Mouse (Mus musculus) frontal cortex, adult (tissue): Measurements from ENCODE around the gene Rftn1.

Source experiments
- ATAC-seq: cut with Nextera tagmentation; 2 replicates; pipeline ENCODE4 v1.9.2; 2017; ENCODE audit warnings: mild to moderate bottlenecking, moderate library complexity, mixed read lengths; ENCODE audit not compliant: low TSS enrichment

The Rftn1 gene

DNA sequence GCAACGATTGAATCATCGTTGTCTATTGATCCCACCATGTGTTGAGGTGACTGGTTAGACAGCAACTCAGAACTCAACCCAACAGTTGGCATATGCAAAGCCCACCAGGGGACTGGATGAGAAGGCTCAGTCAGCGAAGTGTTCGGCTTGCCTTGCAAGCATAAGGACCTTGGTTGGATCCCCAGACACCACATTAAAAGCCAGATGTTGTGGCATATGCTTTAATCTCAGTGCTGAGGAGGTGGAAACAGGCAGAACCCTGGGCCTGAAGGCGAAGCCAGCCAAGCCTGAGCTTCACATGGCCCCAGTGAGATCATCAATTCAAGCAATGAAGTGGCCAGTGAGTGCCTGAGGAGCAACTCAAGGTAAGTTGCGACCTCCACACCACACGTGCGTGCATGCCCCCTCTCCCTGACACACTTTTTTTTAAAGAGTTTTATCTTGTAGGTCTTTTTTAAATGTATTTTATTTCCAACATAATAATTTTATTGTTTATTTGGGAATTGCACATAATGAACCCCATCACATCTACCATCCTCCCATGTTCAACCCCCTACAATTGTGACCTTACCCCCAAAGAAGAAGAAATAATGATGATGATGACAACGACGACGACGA, 11.5 kb upstream of the Rftn1 start:
- ATAC-seq, result no peak

GRCm38 (mm10) chr17:50199075-50199850, 8.8 kb upstream of the Rftn1 start:
- no peak for ATAC-seq

DNA sequence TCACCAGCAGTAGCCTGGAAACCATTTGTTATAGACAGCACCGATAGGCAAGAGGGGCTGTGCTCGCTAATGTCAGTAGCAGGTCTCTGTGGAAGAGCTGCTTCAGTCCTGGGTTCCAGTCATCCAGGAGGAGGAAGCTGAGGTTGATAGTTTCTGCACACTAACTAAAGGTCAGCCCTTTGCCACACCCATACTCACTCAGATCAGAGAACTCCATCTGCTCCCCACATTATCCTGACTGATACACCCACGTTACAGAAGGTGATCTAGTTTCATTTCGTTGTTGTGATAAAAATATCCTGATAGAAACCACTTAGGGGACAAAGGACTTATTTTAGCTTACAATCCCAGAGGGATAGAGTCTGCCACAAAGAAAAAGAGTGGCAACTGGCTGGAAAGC, 7.1 kb upstream of the Rftn1 start:
- ATAC-seq, result no peak

DNA sequence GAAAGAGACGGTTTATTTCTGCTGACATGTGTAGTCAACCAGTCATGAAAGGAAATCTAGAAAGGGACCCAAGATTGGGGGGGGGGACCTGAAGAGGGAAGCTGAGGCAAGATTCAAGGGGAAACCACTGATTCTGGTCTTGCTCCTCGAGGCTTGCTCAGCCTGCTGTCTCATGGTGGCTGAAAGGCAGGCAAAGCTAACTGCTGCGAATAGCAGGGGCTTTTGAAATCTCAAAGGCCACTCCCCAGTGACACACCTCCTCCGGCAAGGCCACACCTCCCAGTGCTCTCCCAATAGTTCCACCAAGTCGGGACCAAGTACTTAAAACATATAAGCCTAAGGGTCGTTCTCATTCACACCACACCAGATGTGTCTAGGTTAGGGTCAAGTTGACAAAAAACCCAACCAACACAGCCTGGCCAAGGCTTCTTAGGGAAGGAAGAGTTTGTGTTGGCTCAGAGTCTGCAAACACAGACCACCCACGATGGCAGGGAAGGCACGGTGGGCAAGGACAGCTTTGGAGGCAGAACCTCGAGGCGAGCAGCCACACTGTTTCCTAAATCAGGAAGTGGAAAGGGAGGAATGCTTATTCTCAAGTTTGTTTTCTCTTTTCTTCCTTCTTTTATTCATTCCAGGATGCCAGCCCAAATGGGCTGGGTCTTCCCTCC, 5.7 kb upstream of the Rftn1 start:
- ATAC-seq, result no peak

DNA sequence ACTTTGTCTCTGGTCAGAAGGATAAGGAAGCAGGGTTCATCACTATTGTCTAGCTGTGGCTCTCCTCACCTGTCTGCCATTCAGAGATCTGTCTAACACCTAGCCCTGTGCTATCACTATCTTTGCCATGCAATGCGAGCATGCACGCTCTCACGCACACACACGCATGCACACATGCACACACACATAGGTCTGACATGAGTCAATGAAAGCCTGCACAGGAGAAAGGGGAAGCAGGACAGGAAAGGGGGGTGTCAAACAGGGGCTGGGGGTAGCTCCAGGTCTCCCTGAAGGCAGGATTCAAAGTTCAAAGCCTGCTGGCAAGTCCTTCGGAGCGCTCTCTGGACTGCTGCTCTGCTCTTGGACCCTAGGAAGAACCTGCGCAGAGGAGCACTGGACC, 4.9 kb upstream of the Rftn1 start:
- ATAC-seq, result no peak

- ATAC-seq, result no peak
Observed at GRCm38 (mm10) chr17:50194541-50194940, 4.1 kb upstream of the Rftn1 start.

DNA sequence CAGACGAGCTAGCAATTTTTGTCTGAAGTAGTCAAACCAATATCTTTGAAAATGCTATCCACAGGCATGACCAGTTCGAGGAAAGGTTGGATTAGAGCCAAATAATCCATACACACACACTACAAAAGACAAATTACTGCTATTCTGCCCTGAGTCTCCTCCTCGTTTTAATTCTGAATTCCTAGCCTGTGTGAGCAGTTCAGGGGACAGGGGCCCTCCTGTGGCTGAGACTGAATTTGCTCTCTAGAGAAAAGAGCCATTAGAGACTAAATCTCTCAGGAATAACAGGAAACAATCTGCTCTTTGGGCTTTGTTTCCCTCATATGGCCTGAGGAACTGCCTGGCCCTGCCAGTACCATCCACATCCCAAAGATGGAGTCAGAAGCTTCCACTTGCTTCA, 3.2 kb upstream of the Rftn1 start:
- peak; percentile 85 for ATAC-seq

DNA sequence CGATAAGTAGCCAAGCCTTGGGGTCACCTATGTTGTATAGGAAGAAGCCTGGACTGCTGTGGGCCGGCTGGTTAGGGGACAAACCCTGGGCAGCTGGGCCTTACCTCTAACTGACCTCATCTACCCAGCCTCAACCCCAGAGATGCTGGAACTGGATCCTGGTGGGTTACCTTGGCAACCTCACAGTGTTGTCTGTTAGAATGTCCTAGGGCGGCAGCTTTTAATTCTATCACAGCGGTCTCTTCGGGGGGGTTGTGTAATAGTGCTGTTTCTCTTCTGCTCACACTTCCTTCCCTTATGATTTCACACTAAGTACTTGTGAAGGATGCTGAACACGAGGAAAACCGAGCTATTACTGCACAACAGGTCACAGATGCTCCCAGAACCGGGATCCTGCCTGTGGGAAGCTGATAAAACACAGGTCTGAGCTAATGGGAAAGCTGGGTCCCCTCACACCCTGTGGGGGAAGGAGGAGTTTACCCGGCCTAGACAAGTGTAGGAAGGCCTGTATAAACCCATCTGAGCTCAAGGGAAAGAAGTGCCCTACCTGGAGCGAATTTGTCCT, 2.0 kb upstream of the Rftn1 start:
- no peak for ATAC-seq

DNA sequence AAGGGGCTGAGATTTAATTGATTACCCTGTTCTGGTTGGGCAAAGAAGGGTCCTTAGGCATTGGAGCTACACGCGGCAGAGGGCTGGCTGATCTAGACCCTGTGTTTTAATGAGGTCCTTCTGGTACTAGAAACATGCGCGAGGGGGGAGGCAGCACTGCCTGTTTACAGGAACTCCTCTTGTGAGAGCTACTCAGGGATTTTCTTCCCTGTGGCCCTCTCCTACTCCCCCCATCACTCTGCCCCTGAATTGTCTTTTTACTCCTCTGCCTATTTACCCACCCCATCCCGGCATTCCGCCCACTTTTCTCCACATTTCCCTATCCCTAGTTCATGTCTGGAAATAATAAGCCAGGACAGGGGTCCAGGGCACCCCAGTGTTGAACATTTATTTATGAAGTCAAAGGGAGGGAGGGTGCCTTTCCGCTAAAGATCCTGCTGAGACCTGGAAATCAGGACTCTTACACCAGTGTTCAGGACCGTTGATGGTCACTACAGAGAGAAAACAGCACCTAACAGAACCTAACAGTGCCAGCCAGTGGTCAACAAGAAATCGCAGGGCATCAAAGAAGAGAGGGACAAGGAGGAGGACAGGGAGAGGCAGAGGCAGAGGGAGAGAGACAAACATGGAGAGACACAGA, 964 bp upstream of the Rftn1 start:
- no peak for ATAC-seq

- ATAC-seq, result no peak
Observed at GRCm38 (mm10) chr17:50189381-50190012, 977 bp downstream of the Rftn1 start.

DNA sequence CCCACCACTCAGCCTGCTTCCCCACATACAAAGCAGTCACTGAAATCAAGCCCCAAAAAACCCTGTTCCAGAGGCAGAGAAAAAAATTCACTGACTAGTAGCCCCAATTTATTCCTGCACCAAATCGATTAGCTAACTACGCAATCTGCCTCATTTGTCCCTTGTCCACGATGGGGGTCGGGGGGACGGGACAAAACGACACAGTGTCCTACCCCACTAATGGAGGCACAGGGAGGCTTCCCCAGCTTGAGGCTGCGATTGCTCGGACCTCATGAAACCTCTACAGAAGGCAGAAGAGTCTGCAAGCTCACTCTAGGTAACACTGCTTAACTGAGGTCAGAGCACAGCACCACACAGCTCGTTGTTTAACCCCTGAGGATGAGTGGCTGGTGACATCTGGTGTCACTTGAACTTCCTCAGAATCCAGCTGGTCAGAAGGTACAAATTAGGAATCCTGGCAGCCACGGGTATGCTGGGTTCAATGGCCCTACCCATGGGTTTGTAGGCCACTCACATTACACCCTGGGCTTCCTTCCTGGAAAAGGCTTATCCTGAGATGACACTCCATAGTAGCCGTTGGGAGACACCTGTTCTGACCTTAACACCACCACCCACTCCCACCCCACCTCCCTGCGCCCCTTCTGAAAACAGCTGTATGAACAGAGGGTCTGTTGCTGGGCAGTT, 1.7 kb downstream of the Rftn1 start:
- ATAC-seq, result no peak

DNA sequence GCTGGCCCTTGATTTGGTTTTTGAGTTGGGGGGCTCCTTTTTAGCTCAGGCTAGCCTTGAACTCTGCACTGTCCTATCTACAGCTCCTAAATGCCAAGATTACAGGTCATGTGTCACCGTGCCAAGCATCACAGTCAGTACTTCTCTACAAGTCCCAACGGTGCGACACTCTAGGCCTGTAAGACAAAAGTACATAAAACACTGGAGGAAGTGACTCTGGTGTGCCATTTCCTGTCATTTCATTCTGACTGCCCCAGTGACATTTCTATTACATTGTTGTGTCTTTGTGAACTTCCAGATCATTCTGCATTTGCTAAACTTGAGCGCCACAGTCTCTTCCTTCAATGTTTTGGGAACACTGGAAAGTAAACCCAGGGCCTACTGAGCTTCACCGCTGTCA, 4.9 kb downstream of the Rftn1 start:
- ATAC-seq, result no peak

DNA sequence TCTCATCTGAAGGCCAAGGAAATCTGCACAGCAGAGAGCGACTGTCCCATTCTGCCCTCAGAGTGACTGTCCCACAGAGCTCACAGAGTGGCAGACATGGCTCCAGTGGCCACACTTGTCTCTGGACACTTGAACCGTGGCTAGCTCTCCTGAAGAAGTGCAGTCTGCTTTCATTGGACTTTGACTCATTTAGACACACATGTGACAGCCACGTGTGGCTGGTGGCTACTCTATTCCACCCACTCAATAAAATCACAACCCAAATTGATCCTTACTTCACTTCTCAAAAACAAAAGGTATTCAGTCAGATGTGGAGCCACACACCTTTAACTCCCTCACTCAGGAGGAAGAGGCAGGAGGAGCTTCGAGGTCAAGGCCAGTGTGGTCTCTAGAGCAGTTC, 5.4 kb downstream of the Rftn1 start:
- ATAC-seq, result no peak

DNA sequence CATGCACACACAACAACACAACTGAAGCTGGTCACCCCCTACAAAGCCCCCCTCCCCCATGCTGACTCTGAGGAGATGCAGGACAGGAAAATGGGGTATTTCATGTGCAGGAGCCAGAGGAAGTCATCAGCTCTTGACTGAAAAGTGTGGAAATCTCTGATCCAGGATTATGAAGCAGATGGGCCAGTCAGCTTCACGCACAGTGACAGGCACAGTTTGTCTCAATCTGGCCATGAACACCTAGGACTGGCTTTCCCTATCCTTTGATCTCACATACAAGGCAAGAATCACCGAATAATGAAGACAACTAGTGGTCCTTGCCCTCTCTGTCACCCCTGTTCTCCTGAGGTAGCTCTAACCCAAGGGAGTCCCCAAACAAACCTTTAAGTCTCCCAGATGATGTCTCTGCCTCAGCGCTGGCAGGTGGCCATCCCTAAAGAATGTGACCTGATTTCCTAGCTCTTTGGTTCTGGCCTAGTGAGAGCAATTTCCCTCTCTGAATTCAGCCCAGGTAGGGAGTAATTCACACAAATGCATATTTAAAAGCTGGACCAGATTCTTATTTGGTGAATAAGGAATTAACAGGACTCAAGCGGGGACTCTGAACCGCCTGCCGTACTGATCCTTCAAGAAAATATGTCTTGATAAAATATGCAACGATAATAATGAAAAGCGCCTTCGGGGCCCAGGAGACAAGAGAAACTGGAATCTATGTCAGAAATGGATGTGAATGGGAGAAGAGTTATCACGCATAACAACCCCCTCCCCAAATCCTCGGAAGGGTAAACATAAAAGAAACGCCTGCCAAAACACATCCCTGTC, 6.0 kb downstream of the Rftn1 start:
- ATAC-seq, result no peak

DNA sequence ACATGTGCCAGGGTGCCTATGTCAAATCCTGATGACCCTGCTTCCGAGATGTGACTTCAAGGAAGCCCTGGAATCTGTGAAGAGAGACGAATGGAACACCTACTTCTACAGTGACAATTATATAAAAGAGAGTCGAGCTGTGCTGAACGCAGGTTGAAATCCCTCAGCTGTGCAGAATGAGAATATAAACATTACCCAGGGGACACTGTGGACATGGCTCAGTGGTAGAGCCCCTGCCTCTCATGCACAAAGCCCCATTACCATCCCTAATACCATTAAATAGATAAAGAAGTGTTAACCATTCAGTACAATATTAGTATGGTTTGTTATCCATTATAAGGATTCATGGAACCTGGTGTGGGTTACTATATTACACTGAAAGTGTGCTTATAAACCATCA, 7.2 kb downstream of the Rftn1 start:
- ATAC-seq, result no peak

DNA sequence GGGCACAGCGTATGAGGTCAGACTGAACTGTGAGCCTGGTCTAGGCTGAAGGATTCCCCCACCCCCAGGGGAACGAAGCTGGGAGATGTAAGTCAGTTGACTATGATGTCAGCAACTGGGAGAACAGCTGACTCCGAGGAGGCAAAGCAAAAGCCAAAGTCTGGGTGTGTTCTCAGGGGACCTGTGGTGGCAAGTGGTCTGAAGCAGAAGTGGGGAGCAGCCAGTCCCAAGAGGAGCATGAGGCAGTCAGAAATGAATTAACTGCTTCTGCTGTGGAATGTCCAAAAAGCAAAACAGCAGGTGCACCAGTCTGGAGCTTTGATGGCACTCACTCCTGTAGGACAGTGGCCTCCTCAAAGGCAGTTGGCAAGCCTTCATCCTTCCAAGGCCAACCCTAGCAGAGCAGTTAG, 7.9 kb downstream of the Rftn1 start:
- ATAC-seq, result peak; percentile 31; the same call in 1 of the 2 replicates

DNA sequence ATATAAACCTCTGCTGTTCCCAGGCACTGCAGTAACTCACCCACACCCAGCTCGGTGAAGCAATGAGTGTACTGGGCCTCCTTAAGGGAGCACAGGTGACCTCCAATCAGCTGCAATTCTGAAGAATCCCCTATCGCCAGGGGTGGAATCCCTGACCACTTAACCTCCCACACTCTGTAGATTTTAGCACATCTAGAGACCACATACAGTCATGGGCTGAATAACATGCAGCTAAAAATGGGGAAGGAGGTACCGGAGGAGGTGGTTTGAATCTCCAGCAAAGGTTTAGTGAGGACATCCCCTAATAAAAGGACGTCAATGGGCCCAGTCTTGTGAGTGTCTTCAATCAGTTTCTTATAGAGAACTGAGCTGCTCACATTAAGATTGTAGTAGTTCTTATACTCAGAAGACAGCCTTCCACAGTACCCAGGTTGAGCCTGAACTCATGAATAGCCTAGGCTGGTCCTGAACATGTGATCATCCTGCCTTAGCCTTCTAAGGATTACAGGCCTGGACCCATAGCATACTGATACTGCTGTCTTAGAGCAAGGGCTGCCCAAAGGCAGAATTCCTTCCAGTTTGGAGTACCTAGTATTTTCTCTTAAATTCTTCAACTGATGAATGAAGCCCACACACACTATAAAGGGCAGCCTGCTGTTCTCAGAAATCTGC, 9.4 kb downstream of the Rftn1 start:
- ATAC-seq, result no peak

- no peak for ATAC-seq
Observed at GRCm38 (mm10) chr17:50173776-50174175, 16.7 kb downstream of the Rftn1 start.

DNA sequence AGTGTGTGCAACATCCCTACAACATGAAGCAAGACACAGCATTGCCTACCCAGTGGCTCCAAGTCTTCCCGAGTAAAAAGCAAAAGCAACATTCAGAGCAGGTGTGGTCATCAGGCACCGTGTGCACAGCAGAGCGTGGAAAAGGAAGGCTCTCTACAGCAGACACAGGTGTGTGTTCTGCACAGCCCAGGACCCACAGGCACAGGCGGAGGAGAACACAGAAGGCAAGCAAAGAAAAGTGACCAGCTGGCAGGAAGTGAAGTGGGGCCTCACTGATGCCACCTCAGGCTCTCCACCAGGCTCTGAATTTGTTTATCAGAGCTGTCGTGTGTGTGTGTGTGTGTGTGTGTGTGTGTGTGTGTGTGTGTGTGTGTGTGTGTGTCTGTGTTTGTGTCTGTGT, 17.1 kb downstream of the Rftn1 start:
- no peak for ATAC-seq

- no peak for ATAC-seq
Observed at GRCm38 (mm10) chr17:50172795-50173194, 17.7 kb downstream of the Rftn1 start.
